Mouse (Mus musculus): ENCODE measurements at regions not wholly inside any gene's neighbourhood (a gene's known extent, or its start where the extent isn't known, plus 50 kb on each side); places are given as distances from the start of the nearest gene placed in this dataset.
A peak's percentile ranks its signal among the peaks of the same experiment; 100 is the strongest.

GRCm38 (mm10) chr2:9593931-9594330 is 287.1 kb upstream of the 4930412O13Rik start:
- Histone ChIP-seq H3K27me3 (ENCODE audit: control insufficient read depth, insufficient read depth, insufficient read length) (no peaks in the 10 kb centered on the region), H3K4me3 (ENCODE audit: insufficient read depth, poor library complexity, severe bottlenecking) (no peak overlapping the region), H3K36me3 (ENCODE audit: control insufficient read depth, insufficient read depth) (no peaks in the 10 kb centered on the region), H3ac (ENCODE audit: control insufficient read depth, insufficient read length, low read depth) (no peak overlapping the region), H3K79me2 (ENCODE audit: control insufficient read depth, insufficient read depth) (no peaks in the 10 kb centered on the region), H3K79me3 (ENCODE audit: low read depth) (no peaks in the 10 kb centered on the region)
- TF ChIP-seq MYOG (IDR thresholded peaks at IDR 0.05; ENCODE audit: control insufficient read depth, extremely low read depth, insufficient read length) (no peak), MYOD1 (IDR thresholded peaks at IDR 0.05; ENCODE audit: control insufficient read depth, insufficient read length, low read depth) (peak; percentile 5), USF1 (IDR thresholded peaks at IDR 0.05; ENCODE audit: low read depth) (no peak), FOSL1 (IDR thresholded peaks at IDR 0.05; ENCODE audit: insufficient read depth, low read length, poor library complexity, severe bottlenecking) (no peak), MAX (IDR thresholded peaks at IDR 0.05) (no peak), CEBPB (IDR thresholded peaks at IDR 0.05; ENCODE audit: low read depth) (no peak)

DNA sequence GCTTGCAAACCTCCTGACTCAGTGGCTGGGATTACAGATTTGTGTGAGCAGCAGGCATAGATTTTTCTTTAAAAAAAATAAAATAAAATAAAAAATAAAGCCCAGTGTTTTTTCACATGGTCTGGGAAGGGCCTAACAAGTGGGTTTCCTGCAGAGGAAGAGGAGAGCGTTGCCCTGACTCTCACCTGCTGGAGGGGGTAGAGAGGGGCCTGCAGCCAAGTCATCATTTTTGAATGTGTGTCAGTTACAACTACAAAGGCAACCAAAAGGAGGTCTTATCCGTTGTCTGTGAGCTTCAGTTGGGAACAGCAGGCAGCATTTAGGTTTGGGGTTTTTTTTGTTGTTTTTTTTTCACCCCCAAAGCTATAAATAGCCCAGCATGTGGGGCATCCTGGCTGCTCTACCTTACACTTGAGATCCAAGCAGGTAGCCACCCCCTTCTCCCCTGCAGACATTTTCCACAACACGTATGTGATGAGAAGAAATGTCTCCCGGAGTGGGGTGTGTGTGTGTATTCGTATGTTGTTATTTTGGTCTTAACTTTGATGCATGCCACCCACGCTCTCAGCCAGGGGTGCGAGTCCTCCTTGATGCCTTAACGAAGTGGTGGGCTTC is 285.7 kb upstream of the 4930412O13Rik start:
- TF ChIP-seq FOSL1 (IDR thresholded peaks at IDR 0.05; ENCODE audit: insufficient read depth, low read length, poor library complexity, severe bottlenecking) (no peak), MYOG (IDR thresholded peaks at IDR 0.05; ENCODE audit: control insufficient read depth, extremely low read depth, insufficient read length) (no peak), USF1 (IDR thresholded peaks at IDR 0.05; ENCODE audit: low read depth) (no peak), MYOD1 (IDR thresholded peaks at IDR 0.05; ENCODE audit: control insufficient read depth, insufficient read length, low read depth) (no peak), MAX (IDR thresholded peaks at IDR 0.05) (no peak), CTCF (IDR thresholded peaks at IDR 0.05; ENCODE audit: control insufficient read depth, insufficient read depth, insufficient read length) (no peak), CEBPB (IDR thresholded peaks at IDR 0.05; ENCODE audit: low read depth) (no peak)
- Histone ChIP-seq H3K4me3 (ENCODE audit: insufficient read depth, poor library complexity, severe bottlenecking) (no peak overlapping the region), H3K36me3 (ENCODE audit: control insufficient read depth, insufficient read depth) (no peaks in the 10 kb centered on the region), H3K27me3 (ENCODE audit: control insufficient read depth, insufficient read depth, insufficient read length) (no peaks in the 10 kb centered on the region), H3K79me2 (ENCODE audit: control insufficient read depth, insufficient read depth) (no peaks in the 10 kb centered on the region), H3K79me3 (ENCODE audit: low read depth) (no peaks in the 10 kb centered on the region), H3ac (ENCODE audit: control insufficient read depth, insufficient read length, low read depth) (no peak overlapping the region)

DNA sequence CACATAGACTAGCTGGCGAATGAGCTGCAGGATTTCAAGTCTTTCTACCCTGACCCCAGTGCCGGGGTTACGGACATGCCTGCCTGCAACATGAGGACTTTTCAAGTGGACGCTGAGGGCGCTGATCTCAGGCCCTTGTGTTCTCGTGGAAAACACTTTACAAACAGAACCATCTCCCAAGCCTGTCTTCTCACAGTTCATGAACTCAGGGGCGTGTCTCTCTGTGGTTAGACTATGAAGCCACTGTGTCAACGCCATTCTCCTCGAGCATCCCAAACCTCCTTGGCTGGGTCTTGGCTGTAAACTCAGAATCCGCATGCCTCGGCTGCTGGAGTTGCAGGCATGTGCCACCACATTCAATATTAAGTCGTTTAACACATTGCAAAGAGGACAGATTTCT is 284.9 kb upstream of the 4930412O13Rik start:
- Histone ChIP-seq H3K79me3 (ENCODE audit: low read depth) (no peaks in the 10 kb centered on the region), H3K79me2 (ENCODE audit: control insufficient read depth, insufficient read depth) (no peaks in the 10 kb centered on the region), H3ac (ENCODE audit: control insufficient read depth, insufficient read length, low read depth) (no peak overlapping the region), H3K36me3 (ENCODE audit: control insufficient read depth, insufficient read depth) (no peaks in the 10 kb centered on the region), H3K4me3 (ENCODE audit: insufficient read depth, poor library complexity, severe bottlenecking) (no peak overlapping the region), H3K27me3 (ENCODE audit: control insufficient read depth, insufficient read depth, insufficient read length) (no peaks in the 10 kb centered on the region)
- TF ChIP-seq MYOG (IDR thresholded peaks at IDR 0.05; ENCODE audit: control insufficient read depth, extremely low read depth, insufficient read length) (no peak), USF1 (IDR thresholded peaks at IDR 0.05; ENCODE audit: low read depth) (no peak), CEBPB (IDR thresholded peaks at IDR 0.05; ENCODE audit: low read depth) (no peak), MAX (IDR thresholded peaks at IDR 0.05) (no peak), CTCF (IDR thresholded peaks at IDR 0.05; ENCODE audit: control insufficient read depth, insufficient read depth, insufficient read length) (no peak), MYOD1 (IDR thresholded peaks at IDR 0.05; ENCODE audit: control insufficient read depth, insufficient read length, low read depth) (no peak), FOSL1 (IDR thresholded peaks at IDR 0.05; ENCODE audit: insufficient read depth, low read length, poor library complexity, severe bottlenecking) (no peak)

GRCm38 (mm10) chr2:9604984-9605383 is 276.1 kb upstream of the 4930412O13Rik start:
- no peaks in the 10 kb centered on the region for H3K79me2 ChIP-seq (ENCODE audit: control insufficient read depth, insufficient read depth)
- no peaks in the 10 kb centered on the region for H3K27me3 ChIP-seq (ENCODE audit: control insufficient read depth, insufficient read depth, insufficient read length)
- H3K79me3 ChIP-seq (ENCODE audit: low read depth): no peaks in the 10 kb centered on the region
- no peak overlapping the region for H3ac ChIP-seq (ENCODE audit: control insufficient read depth, insufficient read length, low read depth)
- H3K4me3 ChIP-seq (ENCODE audit: insufficient read depth, poor library complexity, severe bottlenecking): no peak overlapping the region
- TF ChIP-seq MYOG (IDR thresholded peaks at IDR 0.05; ENCODE audit: control insufficient read depth, extremely low read depth, insufficient read length) (no peak), CTCF (IDR thresholded peaks at IDR 0.05; ENCODE audit: control insufficient read depth, insufficient read depth, insufficient read length) (no peak), USF1 (IDR thresholded peaks at IDR 0.05; ENCODE audit: low read depth) (no peak), MYOD1 (IDR thresholded peaks at IDR 0.05; ENCODE audit: control insufficient read depth, insufficient read length, low read depth) (no peak), FOSL1 (IDR thresholded peaks at IDR 0.05; ENCODE audit: insufficient read depth, low read length, poor library complexity, severe bottlenecking) (no peak), MAX (IDR thresholded peaks at IDR 0.05) (no peak), CEBPB (IDR thresholded peaks at IDR 0.05; ENCODE audit: low read depth) (no peak)
- H3K36me3 ChIP-seq (ENCODE audit: control insufficient read depth, insufficient read depth): no peaks in the 10 kb centered on the region

DNA sequence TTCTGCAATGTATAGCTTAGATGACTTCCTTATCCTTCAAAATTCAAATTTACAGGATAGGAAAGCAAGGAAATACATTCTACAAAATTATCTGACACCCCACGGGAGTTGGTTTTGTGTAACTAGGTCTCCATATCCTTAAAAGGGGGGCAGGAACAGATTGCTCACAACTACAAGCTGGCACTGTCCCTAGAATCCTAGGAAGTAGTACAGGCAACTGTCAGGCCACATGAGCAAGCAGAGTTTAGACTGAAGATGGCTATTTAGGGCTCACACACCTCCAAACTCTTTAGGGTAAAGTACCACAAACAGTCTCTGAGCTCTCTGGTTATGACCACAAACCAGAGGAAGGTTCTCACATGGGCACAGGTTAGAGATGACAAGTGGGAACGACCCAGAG is 273.5 kb upstream of the 4930412O13Rik start:
- TF ChIP-seq FOSL1 (IDR thresholded peaks at IDR 0.05; ENCODE audit: insufficient read depth, low read length, poor library complexity, severe bottlenecking) (no peak), CTCF (IDR thresholded peaks at IDR 0.05; ENCODE audit: control insufficient read depth, insufficient read depth, insufficient read length) (no peak), USF1 (IDR thresholded peaks at IDR 0.05; ENCODE audit: low read depth) (no peak), MYOG (IDR thresholded peaks at IDR 0.05; ENCODE audit: control insufficient read depth, extremely low read depth, insufficient read length) (no peak), CEBPB (IDR thresholded peaks at IDR 0.05; ENCODE audit: low read depth) (no peak), MYOD1 (IDR thresholded peaks at IDR 0.05; ENCODE audit: control insufficient read depth, insufficient read length, low read depth) (no peak), MAX (IDR thresholded peaks at IDR 0.05) (no peak)
- H3K4me3 ChIP-seq (ENCODE audit: insufficient read depth, poor library complexity, severe bottlenecking): no peak overlapping the region
- no peaks in the 10 kb centered on the region for H3K79me2 ChIP-seq (ENCODE audit: control insufficient read depth, insufficient read depth)

More for the DNA sequence above, 273.5 kb upstream of the 4930412O13Rik start:
- Histone ChIP-seq H3ac (ENCODE audit: control insufficient read depth, insufficient read length, low read depth) (no peak overlapping the region), H3K36me3 (ENCODE audit: control insufficient read depth, insufficient read depth) (no peaks in the 10 kb centered on the region), H3K27me3 (ENCODE audit: control insufficient read depth, insufficient read depth, insufficient read length) (no peaks in the 10 kb centered on the region), H3K79me3 (ENCODE audit: low read depth) (no peaks in the 10 kb centered on the region)

All from C2C12 (cell line).